Mouse (Mus musculus) forebrain, embryonic 10.5 days (tissue): ENCODE results near the gene Rps9. TPM values are rescaled to one million over a fixed set of nuclear protein-coding genes. Genes with fewer than 3 reads are reported as not detected.
"Not testable (repeated sequence)": the region's sequence is repeated elsewhere in the genome, so short reads cannot be mapped to it uniquely, and the experiment has no call there.

Experiments
- DNase-seq: peaks from one replicate; pipeline ENCODE4 v3.0.0-alpha.2; 2017; ENCODE audit warnings: low spot score; ENCODE audit errors: extremely low spot score
- H3K27ac ChIP-seq: fragments of 300-500 bp; sonication (generic); 2 replicates; pipeline ENCODE4 v1.5.1; 2016; ENCODE audit warnings: mild to moderate bottlenecking
- H3K27me3 ChIP-seq: fragments of 300-500 bp; sonication (generic); 2 replicates; pipeline ENCODE4 v1.6.1; 2016; ENCODE audit warnings: mild to moderate bottlenecking; ENCODE audit not compliant: poor library complexity, severe bottlenecking
- H3K36me3 ChIP-seq: fragments of 300-500 bp; sonication (generic); replicated peaks from 2 replicates; pipeline ENCODE4 v1.6.1; 2016; ENCODE audit warnings: mild to moderate bottlenecking, moderate library complexity
- H3K4me1 ChIP-seq: fragments of 300-500 bp; sonication (generic); 2 replicates; pipeline ENCODE4 v1.6.1; 2016
- H3K4me3 ChIP-seq: fragments of 300-500 bp; sonication (generic); 2 replicates; pipeline ENCODE4 v1.5.1; 2016; ENCODE audit warnings: mild to moderate bottlenecking, moderate library complexity
- H3K9me3 ChIP-seq: fragments of 300-500 bp; sonication (generic); 2 replicates; pipeline ENCODE4 v1.6.1; 2016; ENCODE audit warnings: mild to moderate bottlenecking, moderate library complexity
- WGBS: fragments of 180-500 bp; shearing (Covaris S2); methylation state at CpG from one replicate; pipeline ENCODE4 v1.1.7; 2016; 5-methylcytosine and 5-hydroxymethylcytosine counted together
- polyA plus RNA-seq: library from polyadenylated mRNA; unstranded; fragments of >200 nt; fragmentation: Nextera tagmentation; extraction: Ambion mirVana; gene quantifications from 2 replicates; pipeline ENCODE4 v1.2.1, GENCODE M21; 2016

Rps9 gene
- polyA plus RNA-seq, 1 experiment from 2014 or later: 1,436 TPM

GRCm38 (mm10) chr7:3685400-3686187, 18.2 kb upstream of the Rps9 start:
- H3K4me1 ChIP-seq: peaks cover 19% of the 10 kb centered on the region
- H3K4me3 ChIP-seq: no peak overlapping the region
- 84% methylated on average over 31 of the region's 31 CpGs for WGBS
- no peaks in the 10 kb centered on the region for H3K27me3 ChIP-seq
- H3K36me3 ChIP-seq: peaks cover 58% of the 10 kb centered on the region
- peaks cover 5% of the 10 kb centered on the region; the same call in 1 of the 2 replicates for H3K9me3 ChIP-seq
- peak overlapping the region; percentile 40; the same call in 1 of the 2 replicates for H3K27ac ChIP-seq
- DNase-seq: no peak

GRCm38 (mm10) chr7:3691919-3692318, 11.9 kb upstream of the Rps9 start:
- H3K4me3 ChIP-seq: peak overlapping the region; percentile 86
- peak overlapping the region; percentile 94 for H3K27ac ChIP-seq
- H3K36me3 ChIP-seq: peaks cover 37% of the 10 kb centered on the region
- WGBS: 39% methylated on average over 3 of the region's 3 CpGs
- H3K27me3 ChIP-seq: no peaks in the 10 kb centered on the region
- H3K9me3 ChIP-seq: no peaks in the 10 kb centered on the region
- DNase-seq: no peak
- H3K4me1 ChIP-seq: peaks cover 27% of the 10 kb centered on the region

GRCm38 (mm10) chr7:3692382-3692986, 11.3 kb upstream of the Rps9 start, which contains the start of gene Tsen34:
Gene Tsen34, plus strand, starts transcription at chr7:3692863.
- DNase-seq: no peak
- peak within 1 kb of the TSS; percentile 86 for H3K4me3 ChIP-seq
- no peaks in the 10 kb centered on the region for H3K27me3 ChIP-seq
- H3K9me3 ChIP-seq: no peaks in the 10 kb centered on the region
- peak within 1 kb of the TSS; percentile 94 for H3K27ac ChIP-seq
- H3K36me3 ChIP-seq: peaks cover 37% of the 10 kb centered on the region
- WGBS: under 1% methylated on average over 49 of the region's 49 CpGs
- peaks cover 27% of the 10 kb centered on the region for H3K4me1 ChIP-seq

- peak; percentile 96 for DNase-seq
- Histone ChIP-seq H3K36me3 (peaks cover 37% of the 10 kb centered on the region), H3K27me3 (no peaks in the 10 kb centered on the region), H3K9me3 (no peaks in the 10 kb centered on the region), H3K4me3 (peak within 1 kb of the TSS; percentile 86), H3K4me1 (peaks cover 27% of the 10 kb centered on the region), H3K27ac (peak within 1 kb of the TSS; percentile 94)
- WGBS: under 1% methylated on average over 55 of the region's 55 CpGs
These were observed 10.6 kb upstream of the Rps9 start, which contains the start of gene Mboat7 for GRCm38 (mm10) chr7:3692987-3693808. Gene Mboat7, minus strand, starts transcription at chr7:3693523.

DNA sequence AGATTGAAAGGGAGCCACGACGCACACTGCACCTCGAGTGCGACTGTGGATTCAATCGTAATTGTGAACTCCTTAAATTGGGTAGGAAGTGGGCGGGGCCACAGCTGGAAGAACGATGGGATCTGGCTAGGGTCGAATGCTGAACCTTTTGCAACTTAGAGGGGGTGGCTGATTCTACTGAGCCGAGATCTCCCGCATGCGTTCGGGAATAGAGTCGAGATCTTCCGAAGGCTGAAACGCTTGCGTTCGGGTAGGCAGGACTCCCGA, 10.1 kb upstream of the Rps9 start:
- DNase-seq: no peak
- H3K4me1 ChIP-seq: peaks cover 27% of the 10 kb centered on the region
- H3K9me3 ChIP-seq: no peaks in the 10 kb centered on the region
- H3K27me3 ChIP-seq: no peaks in the 10 kb centered on the region
- WGBS: 0% methylated on average over 18 of the region's 18 CpGs
- H3K36me3 ChIP-seq: peaks cover 38% of the 10 kb centered on the region
- H3K27ac ChIP-seq: peak overlapping the region; percentile 94
- H3K4me3 ChIP-seq: peak overlapping the region; percentile 86

DNA sequence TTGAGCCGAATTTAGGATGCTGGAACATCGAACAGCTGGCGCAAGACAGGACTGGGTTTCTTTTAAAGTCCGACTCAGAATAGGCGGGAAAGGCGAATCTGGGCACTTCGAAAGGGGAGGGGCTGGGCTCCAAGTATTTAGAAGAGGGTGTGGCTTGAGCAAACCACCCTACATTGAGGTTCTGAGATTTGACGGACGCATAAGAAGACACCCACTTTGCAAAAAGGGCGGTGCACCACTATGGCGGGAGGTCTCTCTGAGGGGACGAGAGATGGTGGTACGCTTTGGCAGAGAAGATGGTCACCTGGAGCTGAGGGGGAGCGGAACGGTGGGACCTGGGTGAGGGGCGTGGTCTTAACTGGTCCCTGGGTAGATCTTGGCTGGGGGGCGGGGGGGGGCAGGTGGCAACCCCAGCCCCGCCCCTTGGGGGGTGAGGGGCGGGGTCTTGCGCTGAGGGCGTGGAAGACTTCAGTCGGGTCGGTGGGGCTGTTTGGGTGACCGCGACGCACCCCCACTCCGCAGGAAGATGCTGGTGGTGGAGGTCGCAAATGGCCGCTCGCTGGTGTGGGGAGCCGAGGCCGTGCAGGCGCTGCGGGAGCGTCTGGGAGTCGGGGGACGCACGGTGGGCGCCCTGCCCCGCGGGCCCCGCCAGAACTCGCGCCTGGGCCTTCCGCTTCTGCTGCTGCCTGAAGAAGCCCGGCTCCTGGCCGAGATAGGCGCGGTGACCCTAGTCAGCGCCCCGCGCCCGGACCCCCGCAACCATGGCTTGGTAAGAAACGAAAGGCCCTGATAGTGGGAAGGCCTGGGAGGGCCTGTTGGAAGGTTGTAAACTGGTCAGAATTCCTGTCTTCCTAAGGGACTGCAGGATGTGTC, 9.5 kb upstream of the Rps9 start:
- peak overlapping the region; percentile 94 for H3K27ac ChIP-seq
- peak; percentile 77 for DNase-seq
- H3K4me1 ChIP-seq: peaks cover 27% of the 10 kb centered on the region
- peaks cover 44% of the 10 kb centered on the region for H3K36me3 ChIP-seq
- WGBS: under 1% methylated on average over 53 of the region's 55 CpGs
- peak overlapping the region; percentile 86 for H3K4me3 ChIP-seq
- H3K27me3 ChIP-seq: no peaks in the 10 kb centered on the region
- H3K9me3 ChIP-seq: no peaks in the 10 kb centered on the region

DNA sequence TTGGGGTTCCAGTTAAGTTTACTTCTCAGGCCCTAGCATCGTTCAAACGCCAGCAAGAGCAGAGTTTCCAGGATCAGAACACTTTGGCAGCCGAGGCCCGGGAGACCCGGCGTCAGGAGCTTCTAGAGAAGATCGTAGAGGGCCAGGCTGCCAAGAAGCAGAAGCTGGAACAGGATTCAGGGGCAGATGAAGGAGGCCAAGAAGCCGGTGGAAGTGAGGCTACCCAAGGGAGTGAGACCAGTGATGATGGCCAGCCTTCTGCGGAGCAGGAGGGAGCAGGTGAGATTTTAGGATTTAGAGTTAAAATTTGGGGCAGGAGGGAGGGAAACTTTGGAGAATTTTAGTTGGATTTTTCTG, 8.9 kb upstream of the Rps9 start:
- H3K36me3 ChIP-seq: peaks cover 50% of the 10 kb centered on the region
- peak overlapping the region; percentile 86 for H3K4me3 ChIP-seq
- 9% methylated on average over 9 of the region's 9 CpGs for WGBS
- DNase-seq, H3K27me3 ChIP-seq, H3K9me3 ChIP-seq: not testable (repeated sequence)
- peaks cover 27% of the 10 kb centered on the region for H3K4me1 ChIP-seq
- peak overlapping the region; percentile 94 for H3K27ac ChIP-seq

- Histone ChIP-seq H3K36me3 (peaks cover 66% of the 10 kb centered on the region), H3K9me3 (no peaks in the 10 kb centered on the region), H3K27me3 (no peaks in the 10 kb centered on the region), H3K4me1 (peaks cover 20% of the 10 kb centered on the region), H3K4me3 (no peak overlapping the region), H3K27ac (no peak overlapping the region)
- no peak for DNase-seq
- WGBS: 97% methylated on average over 6 of the region's 6 CpGs
These were observed 5.3 kb upstream of the Rps9 start for GRCm38 (mm10) chr7:3698471-3698870.

DNA sequence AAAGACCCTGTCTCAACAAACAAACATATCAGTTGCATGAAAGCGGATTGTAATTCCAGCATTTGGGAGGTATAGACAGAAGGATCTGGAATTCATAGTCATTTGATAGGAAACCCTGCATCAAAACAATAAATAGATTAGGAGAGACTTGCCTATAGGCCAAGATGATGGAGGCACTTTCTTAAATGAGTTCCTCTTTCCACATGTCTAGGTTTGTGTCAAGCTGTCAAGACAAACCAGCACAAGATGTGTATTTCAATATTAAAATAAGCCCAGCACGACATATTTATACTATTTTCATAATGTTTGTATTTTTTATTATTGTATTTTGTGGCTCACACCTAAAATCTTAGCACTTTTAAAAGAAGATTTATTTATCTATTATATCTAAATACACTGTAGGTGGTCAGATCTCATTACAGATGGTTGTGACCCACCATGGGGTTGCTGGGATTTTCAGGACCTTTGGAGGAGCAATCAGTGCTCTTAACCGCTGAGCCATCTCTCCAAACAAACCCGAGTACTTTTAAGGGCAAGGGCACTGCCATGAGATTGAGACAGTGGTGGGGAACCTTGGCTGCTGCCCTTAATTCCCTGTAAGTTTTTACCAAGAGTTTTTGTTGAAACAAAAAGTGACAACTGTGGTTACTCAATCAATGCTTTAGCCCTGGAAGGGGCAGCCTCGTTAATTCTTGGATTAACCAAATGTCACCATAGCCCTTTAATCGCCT, 480 bp upstream of the Rps9 start:
- Histone ChIP-seq H3K27me3 (no peaks in the 10 kb centered on the region), H3K9me3 (no peaks in the 10 kb centered on the region), H3K4me1 (peaks cover 26% of the 10 kb centered on the region), H3K4me3 (peak overlapping the region; percentile 85), H3K27ac (peak overlapping the region; percentile 96), H3K36me3 (peaks cover 77% of the 10 kb centered on the region)
- 21% methylated on average over 6 of the region's 6 CpGs for WGBS
- DNase-seq: no peak

DNA sequence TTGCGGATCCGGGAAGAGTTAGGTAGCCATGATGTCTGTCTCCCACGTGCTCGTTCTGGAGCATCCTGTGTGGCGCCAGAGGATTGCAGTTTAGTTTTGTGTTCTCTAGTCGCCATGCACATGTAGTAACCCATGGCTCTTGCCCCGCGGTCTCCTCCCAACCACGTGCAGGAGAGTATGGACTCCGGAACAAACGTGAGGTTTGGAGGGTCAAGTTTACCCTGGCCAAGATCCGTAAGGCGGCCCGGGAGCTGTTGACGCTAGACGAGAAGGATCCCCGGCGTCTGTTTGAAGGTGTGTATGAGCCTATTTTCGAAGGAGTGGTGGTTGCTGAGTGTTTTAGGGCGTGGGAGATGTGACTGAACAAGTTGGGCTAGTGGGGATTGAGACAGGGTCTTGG, 682 bp downstream of the Rps9 start:
- Histone ChIP-seq H3K9me3 (no peaks in the 10 kb centered on the region), H3K27ac (peak overlapping the region; percentile 96), H3K36me3 (peaks cover 65% of the 10 kb centered on the region), H3K4me3 (peak overlapping the region; percentile 85), H3K27me3 (no peaks in the 10 kb centered on the region), H3K4me1 (peaks cover 26% of the 10 kb centered on the region)
- under 1% methylated on average over 20 of the region's 20 CpGs for WGBS
- DNase-seq: no peak

GRCm38 (mm10) chr7:3705461-3705860, 1.7 kb downstream of the Rps9 start:
- not testable (repeated sequence) for DNase-seq, H3K27me3 ChIP-seq, H3K9me3 ChIP-seq
- Histone ChIP-seq H3K27ac (peak overlapping the region; percentile 96), H3K36me3 (peaks cover 55% of the 10 kb centered on the region), H3K4me3 (peak overlapping the region; percentile 85), H3K4me1 (peaks cover 26% of the 10 kb centered on the region)
- 10% methylated on average over 7 of the region's 7 CpGs for WGBS
